Mouse (Mus musculus) left cerebral cortex, postnatal 4 days (tissue): ENCODE results near the gene Tgfb3. TPM values are rescaled to one million over a fixed set of nuclear protein-coding genes. Genes with fewer than 3 reads are reported as not detected.

Experiments used
- total RNA-seq, 2 experiments: library from RNA; stranded (reverse); gene quantifications; 2 replicates each; pipeline ENCODE4 v1.2.3; 2021

The Tgfb3 gene
- total RNA-seq, 2 experiments from 2014 or later, result 6.5 to 7.0 TPM

Other genes with a start within 250 kb of the Tgfb3 start
- gene Ift43, start 3.5 kb upstream of the Tgfb3 start, total RNA-seq, result 10 to 100 TPM; 14.9 to 17.4 TPM
- 10 to 100 TPM; 47.9 to 50.8 TPM for gene Gpatch2l, start 162.8 kb upstream of the Tgfb3 start, total RNA-seq